Mouse (Mus musculus) ES-E14 (cell line): ENCODE results near the gene Sypl.

Experiments
- CHD2 ChIP-seq: IDR thresholded peaks from 2 replicates; pipeline ENCODE4 v1.6.1; 2014; ENCODE audit warnings: mild to moderate bottlenecking, low read depth, low read length, inconsistent platforms
- HCFC1 ChIP-seq: IDR thresholded peaks from 2 replicates; pipeline ENCODE4 v1.6.1; 2012; ENCODE audit warnings: low read length, inconsistent platforms, borderline replicate concordance; ENCODE audit not compliant: insufficient read depth
- MAFK ChIP-seq: IDR thresholded peaks from 2 replicates; pipeline ENCODE4 v1.6.1; 2014; ENCODE audit warnings: mild to moderate bottlenecking, low read depth, low read length, inconsistent platforms; ENCODE audit not compliant: insufficient read depth
- ZC3H11A ChIP-seq: IDR thresholded peaks from 2 replicates; pipeline ENCODE4 v1.6.1; 2012; ENCODE audit warnings: low read depth, mild to moderate bottlenecking, inconsistent platforms, low read length, borderline replicate concordance

DNA sequence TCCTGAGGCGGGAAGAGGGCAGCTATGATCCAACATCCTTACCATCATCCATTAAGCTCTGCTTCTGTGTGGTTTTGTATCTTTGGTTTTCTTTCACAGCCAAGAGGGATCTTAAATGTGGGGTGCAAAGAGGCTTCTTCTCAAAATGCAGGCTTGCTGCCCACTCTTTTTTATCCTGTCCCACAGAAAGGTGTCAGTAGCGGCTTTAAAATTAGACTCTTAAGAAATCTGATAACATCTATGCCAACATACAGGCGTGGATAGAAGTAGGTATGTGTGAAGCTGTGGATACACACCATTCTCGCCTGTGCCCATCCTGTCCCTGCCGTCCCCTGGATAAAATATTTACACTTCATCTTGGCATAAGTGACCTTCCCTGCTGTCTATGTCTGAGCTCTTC is 34.2 kb upstream of the Sypl start:
- TF ChIP-seq ZC3H11A (no peak), CHD2 (no peak), MAFK (no peak), HCFC1 (no peak)
